Mouse (Mus musculus) E14TG2a.4 (cell line): ENCODE measurements around the gene Actn1.

ENCODE experiments used
- CTCF ChIP-seq: conservative IDR thresholded peaks from 2 replicates; pipeline ENCODE4 v1.5.1; 2014; ENCODE audit warnings: low read length
- POU5F1 ChIP-seq: IDR thresholded peaks from 2 replicates; pipeline ENCODE4 v1.6.1; 2014; ENCODE audit warnings: low read length, borderline replicate concordance

DNA sequence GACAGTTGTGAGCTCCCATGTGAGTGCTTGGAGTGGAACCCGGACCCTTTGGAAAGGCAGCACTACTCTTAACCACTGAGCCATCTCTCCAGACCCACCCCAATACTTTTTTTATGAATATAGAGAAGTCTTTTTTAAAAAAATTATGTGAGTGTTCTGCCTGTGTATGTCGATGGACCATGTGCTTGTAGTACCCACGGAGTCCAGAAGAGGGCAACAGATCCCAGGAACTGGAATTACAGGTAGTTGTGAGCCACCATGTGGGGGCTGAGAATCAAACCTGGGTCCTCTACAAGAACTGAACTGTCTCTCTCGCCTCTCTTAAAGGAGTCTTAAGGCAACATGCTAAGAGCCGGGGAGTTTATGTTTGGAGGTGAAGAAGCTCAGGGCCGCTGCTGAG lies 108.3 kb downstream of the Actn1 start:
- TF ChIP-seq CTCF (peak; percentile 75), POU5F1 (no peak)
